11 mouse cellular contexts compared by ENCODE assay signal in the genomic region with DNA sequence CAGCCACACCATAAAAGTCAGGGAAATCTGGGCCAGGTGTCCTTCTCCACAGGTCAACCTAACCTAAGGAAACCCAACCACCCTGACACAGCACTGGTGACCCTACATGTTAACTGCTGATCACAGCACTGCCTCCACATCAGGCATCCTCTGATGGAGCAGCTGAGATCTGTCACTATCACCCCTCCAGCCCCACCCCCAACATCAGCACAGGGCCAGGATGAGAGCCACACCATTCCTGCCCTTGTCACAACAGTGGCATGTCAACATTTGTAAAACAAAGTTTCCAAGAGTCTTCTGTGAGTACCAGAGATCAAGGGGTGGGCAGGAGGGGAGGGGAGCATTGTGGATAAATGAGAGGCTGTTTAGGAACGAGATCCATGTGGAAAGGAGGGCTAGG. TPM values are rescaled to one million over a fixed set of nuclear protein-coding genes. Genes with fewer than 3 reads are reported as not detected.
DNase-seq lines count a peak whose midpoint lies in the region; ATAC-seq and TF ChIP-seq lines count a peak whose summit lies in the region.
"Had no signal": no experiment of that assay in that cellular context is flagged by ENCODE, and none has a peak within 500 bp of the region (broad histone marks: within the 10 kb centered on the region; RNA-seq: fewer than 3 reads in every experiment).

No protein-coding gene starts in this region.

- peak overlapping the region; percentile 93 for H3K4me2 ChIP-seq in kidney, embryonic 15.5 days
- H3K4me2 ChIP-seq in limb, embryonic 11.5 days (ENCODE audit: low read depth, severe bottlenecking) = peak overlapping the region; percentile 93
- peak overlapping the region; percentile 67 for H3K4me2 ChIP-seq in midbrain, postnatal 0 days (ENCODE audit: low read depth, low read length, poor library complexity, severe bottlenecking)

- ATAC-seq in kidney, embryonic 15.5 days (replicated peaks; ENCODE audit: low FRiP score) = no peak
- ATAC-seq in limb, embryonic 11.5 days (ENCODE audit: insufficient number of reproducible peaks, low FRiP score, low TSS enrichment, low read depth) = no peak
- ATAC-seq in midbrain, postnatal 0 days (ENCODE audit: low FRiP score) = no peak

- peaks cover 86% of the 10 kb centered on the region for H3K4me1 ChIP-seq in kidney, embryonic 15.5 days
- peaks cover 95% of the 10 kb centered on the region for H3K4me1 ChIP-seq in forebrain, embryonic 10.5 days
- peaks cover 23% of the 10 kb centered on the region for H3K4me1 ChIP-seq in limb, embryonic 11.5 days (ENCODE audit: control insufficient read depth, insufficient read depth, low read length)
- H3K4me1 ChIP-seq in midbrain, postnatal 0 days (ENCODE audit: insufficient read depth, low read length) = peaks cover 19% of the 10 kb centered on the region

- WGBS in kidney, embryonic 15.5 days = 21% methylated on average over 1 of the region's 1 CpGs
- 67% methylated on average over 1 of the region's 1 CpGs for WGBS in forebrain, embryonic 10.5 days
- WGBS in limb, embryonic 11.5 days = 14% methylated on average over 1 of the region's 1 CpGs
- 67% methylated on average over 1 of the region's 1 CpGs for WGBS in midbrain, postnatal 0 days

- H3K9me3 ChIP-seq in kidney, embryonic 15.5 days (replicated peaks) = no peaks in the 10 kb centered on the region
- H3K9me3 ChIP-seq in forebrain, embryonic 10.5 days = peaks cover 2% of the 10 kb centered on the region; the same call in 1 of the 2 replicates
- no peaks in the 10 kb centered on the region for H3K9me3 ChIP-seq in limb, embryonic 11.5 days (ENCODE audit: control insufficient read depth, low read length)
- H3K9me3 ChIP-seq in midbrain, postnatal 0 days (ENCODE audit: low read length) = no peaks in the 10 kb centered on the region

- no peak for TF ChIP-seq CTCF in midbrain, postnatal 0 days (IDR thresholded peaks at IDR 0.05)

- peak overlapping the region; percentile 98 for H3K27ac ChIP-seq in kidney, embryonic 15.5 days
- peak overlapping the region; percentile 92 for H3K27ac ChIP-seq in forebrain, embryonic 10.5 days
- H3K27ac ChIP-seq in limb, embryonic 11.5 days (replicated peaks; ENCODE audit: low read depth, low read length) = peak overlapping the region; percentile 92; the same call in 1 of the 2 replicates
- no peak overlapping the region for H3K27ac ChIP-seq in midbrain, postnatal 0 days (ENCODE audit: low read depth, low read length)

- no peaks in the 10 kb centered on the region for H3K27me3 ChIP-seq in kidney, embryonic 15.5 days
- H3K27me3 ChIP-seq in forebrain, embryonic 10.5 days (ENCODE audit: poor library complexity, severe bottlenecking) = no peaks in the 10 kb centered on the region
- no peaks in the 10 kb centered on the region for H3K27me3 ChIP-seq in limb, embryonic 11.5 days (ENCODE audit: control insufficient read depth, insufficient read depth, low read length)
- H3K27me3 ChIP-seq in midbrain, postnatal 0 days (ENCODE audit: insufficient read depth, low read length) = no peaks in the 10 kb centered on the region

- peak overlapping the region; percentile 47; the same call in 1 of the 2 replicates for H3K9ac ChIP-seq in kidney, embryonic 15.5 days
- no peak overlapping the region for H3K9ac ChIP-seq in limb, embryonic 11.5 days (ENCODE audit: low read length)
- H3K9ac ChIP-seq in midbrain, postnatal 0 days (replicated peaks; ENCODE audit: low read length, poor library complexity, severe bottlenecking) = peak overlapping the region; percentile 50; the same call in 1 of the 2 replicates

- DNase-seq in kidney, adult 18-20 months = no peak
- DNase-seq in forebrain, embryonic 10.5 days (ENCODE audit: extremely low spot score, low spot score) = no peak
- no peak for DNase-seq in limb, embryonic 11.5 days (ENCODE audit: low spot score)
- DNase-seq in midbrain, postnatal 0 days (ENCODE audit: low spot score) = no peak
- DNase-seq in frontal cortex, postnatal 14 days (ENCODE audit: low spot score in 2 of 2) = no peak
- no peak for DNase-seq in spleen, adult 12 weeks (ENCODE audit: low spot score)
- no peak for DNase-seq in right cerebral cortex, postnatal 25 days
- DNase-seq: thymus, postnatal 4 days had no signal

- H3K36me3 ChIP-seq in kidney, embryonic 15.5 days = 0 out of 2 replicates have a peak, but pooled peaks cover 2% of the 10 kb centered on the region
- H3K36me3 ChIP-seq in forebrain, embryonic 10.5 days (replicated peaks) = peaks cover 32% of the 10 kb centered on the region
- H3K36me3 ChIP-seq in limb, embryonic 11.5 days (ENCODE audit: control insufficient read depth, insufficient read depth, low read length) = no peaks in the 10 kb centered on the region
- H3K36me3 ChIP-seq in midbrain, postnatal 0 days (ENCODE audit: insufficient read depth, low read length) = no peaks in the 10 kb centered on the region; the same call in 1 of the 2 replicates

- peak overlapping the region; percentile 66; the same call in 1 of the 2 replicates for H3K4me3 ChIP-seq in kidney, embryonic 15.5 days (replicated peaks)
- peak overlapping the region; percentile 76; the same call in 1 of the 2 replicates for H3K4me3 ChIP-seq in forebrain, embryonic 10.5 days
- H3K4me3 ChIP-seq in limb, embryonic 11.5 days (ENCODE audit: low read depth, low read length) = no peak overlapping the region; the same call in 1 of the 2 replicates
- H3K4me3 ChIP-seq in midbrain, postnatal 0 days (ENCODE audit: low read depth, low read length) = no peak overlapping the region

RNA-seq across cellular contexts. Expression of gene Ptprs, which starts 12.8 kb away (rescaled TPM):
- 81.5 and 95.6 TPM in 2 replicates for polyA plus RNA-seq in kidney, embryonic 15.5 days (2015; fragmentation: Nextera tagmentation; extraction: Ambion mirVana)
- 80.3 and 91.5 TPM in 2 replicates for polyA plus RNA-seq in forebrain, embryonic 10.5 days (2016; fragmentation: Nextera tagmentation; extraction: Ambion mirVana)
- polyA plus RNA-seq in limb, embryonic 11.5 days (2014; fragmentation: Nextera tagmentation; extraction: Ambion mirVana) = 82.5 and 86.2 TPM in 2 replicates
- total RNA-seq in midbrain, postnatal 0 days (2014; rRNA removed) = 716 and 795 TPM in 2 replicates
- 208 and 225 TPM in 2 replicates for polyA plus RNA-seq in midbrain, postnatal 0 days (2015; fragmentation: Nextera tagmentation; extraction: Ambion mirVana)

RNA-seq across cellular contexts. Expression of gene Znrf4, which starts 48.7 kb away (rescaled TPM):
- polyA plus RNA-seq in kidney, embryonic 15.5 days (2015; fragmentation: Nextera tagmentation; extraction: Ambion mirVana) = not detected in 2 replicates
- polyA plus RNA-seq in forebrain, embryonic 10.5 days (2016; fragmentation: Nextera tagmentation; extraction: Ambion mirVana) = not detected in 2 replicates
- not detected in 2 replicates for polyA plus RNA-seq in limb, embryonic 11.5 days (2014; fragmentation: Nextera tagmentation; extraction: Ambion mirVana)
- total RNA-seq in midbrain, postnatal 0 days (2014; rRNA removed) = not detected in 2 replicates
- not detected in 2 replicates for polyA plus RNA-seq in midbrain, postnatal 0 days (2015; fragmentation: Nextera tagmentation; extraction: Ambion mirVana)
- total RNA-seq: left cerebral cortex, postnatal 14 days; MEL had no signal

Comparison
In these comparisons a context has a peak if more than half of its experiments do, and no peak if none do; other contexts are left out.
1. H3K4me3 ChIP-seq: peak in kidney, embryonic 15.5 days (single experiment) and forebrain, embryonic 10.5 days (single experiment); none in limb, embryonic 11.5 days (single experiment) and midbrain, postnatal 0 days (single experiment).
2. Peak in every context shown above with its lines, with median percentiles within 50 percentile points of each other: H3K4me2 ChIP-seq.